Mouse (Mus musculus) liver, embryonic 15.5 days (tissue): ENCODE measurements around the gene Pou2f1. TPM values are rescaled to one million over a fixed set of nuclear protein-coding genes. Genes with fewer than 3 reads are reported as not detected.
A peak's percentile ranks its signal among the peaks of the same experiment; 100 is the strongest.

Source experiments
- ATAC-seq: fragments of 200-750 bp; cut with Nextera tagmentation; 2 replicates; pipeline ENCODE4 v1.8.0; 2017; ENCODE audit warnings: moderate number of reproducible peaks, mild to moderate bottlenecking, moderate library complexity; ENCODE audit not compliant: insufficient read depth
- H3K27ac ChIP-seq: fragments of 300-500 bp; sonication (generic); replicated peaks from 2 replicates; pipeline ENCODE4 v1.5.1; 2015; ENCODE audit warnings: mild to moderate bottlenecking, inconsistent platforms
- H3K27me3 ChIP-seq: fragments of 300-500 bp; sonication (generic); 2 replicates; pipeline ENCODE4 v1.6.1; 2015; ENCODE audit warnings: mild to moderate bottlenecking, inconsistent platforms
- H3K36me3 ChIP-seq: fragments of 300-500 bp; sonication (generic); replicated peaks from 2 replicates; pipeline ENCODE4 v1.6.1; 2015; ENCODE audit warnings: moderate library complexity, mild to moderate bottlenecking, inconsistent platforms
- H3K4me1 ChIP-seq: fragments of 300-500 bp; sonication (generic); replicated peaks from 2 replicates; pipeline ENCODE4 v1.6.1; 2015; ENCODE audit warnings: inconsistent platforms
- H3K4me2 ChIP-seq: fragments of 300-500 bp; sonication (generic); 2 replicates; pipeline ENCODE4 v1.6.1; 2015; ENCODE audit warnings: moderate library complexity, mild to moderate bottlenecking, inconsistent platforms
- H3K4me3 ChIP-seq: fragments of 300-500 bp; sonication (generic); replicated peaks from 2 replicates; pipeline ENCODE4 v1.5.1; 2015; ENCODE audit warnings: mild to moderate bottlenecking, inconsistent platforms
- H3K9ac ChIP-seq: fragments of 300-500 bp; sonication (generic); 2 replicates; pipeline ENCODE4 v1.6.1; 2015; ENCODE audit warnings: moderate library complexity, mild to moderate bottlenecking, inconsistent platforms
- H3K9me3 ChIP-seq: fragments of 300-500 bp; sonication (generic); replicated peaks from 2 replicates; pipeline ENCODE4 v1.6.1; 2016; ENCODE audit warnings: inconsistent platforms
- WGBS: fragments of 180-500 bp; shearing (Covaris S2); methylation state at CpG from one replicate; pipeline ENCODE4 v1.1.7; 2015; ENCODE audit warnings: mixed read lengths; ENCODE audit not compliant: insufficient replicate concordance; 5-methylcytosine and 5-hydroxymethylcytosine counted together
- polyA plus RNA-seq: library from polyadenylated mRNA; unstranded; fragments of >200 nt; fragmentation: Nextera tagmentation; extraction: Ambion mirVana; gene quantifications from 2 replicates; pipeline ENCODE4 v1.2.1, GENCODE M21; 2015

Pou2f1 gene
- polyA plus RNA-seq, 1 experiment from 2014 or later = 3.0 TPM

DNA sequence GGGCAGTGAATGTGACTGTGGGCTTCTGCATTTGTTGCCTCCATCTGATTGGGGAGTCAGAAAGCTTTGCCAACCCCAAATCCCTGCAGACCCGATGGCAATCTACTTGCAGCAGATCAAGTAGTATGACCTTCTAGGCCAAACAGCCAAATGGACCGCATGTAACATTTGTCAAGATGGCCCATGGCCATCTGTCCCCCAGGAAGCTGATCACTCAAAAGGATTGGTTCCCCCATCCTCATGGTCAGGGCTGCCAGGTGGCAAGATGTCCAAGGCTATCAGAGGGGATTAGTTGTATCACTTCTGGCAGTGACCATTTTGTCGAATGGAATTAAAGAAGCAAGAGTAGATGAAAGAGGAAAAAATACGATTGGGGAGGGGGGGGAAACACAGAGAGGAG, 163.3 kb downstream of the Pou2f1 start:
- Histone ChIP-seq H3K4me1 (peaks cover 11% of the 10 kb centered on the region), H3K4me3 (no peak overlapping the region), H3K9ac (no peak overlapping the region), H3K9me3 (no peaks in the 10 kb centered on the region), H3K27me3 (peaks cover 77% of the 10 kb centered on the region), H3K27ac (no peak overlapping the region), H3K36me3 (no peaks in the 10 kb centered on the region), H3K4me2 (no peak overlapping the region)
- WGBS = 66% methylated on average over 4 of the region's 4 CpGs
- ATAC-seq = no peak

DNA sequence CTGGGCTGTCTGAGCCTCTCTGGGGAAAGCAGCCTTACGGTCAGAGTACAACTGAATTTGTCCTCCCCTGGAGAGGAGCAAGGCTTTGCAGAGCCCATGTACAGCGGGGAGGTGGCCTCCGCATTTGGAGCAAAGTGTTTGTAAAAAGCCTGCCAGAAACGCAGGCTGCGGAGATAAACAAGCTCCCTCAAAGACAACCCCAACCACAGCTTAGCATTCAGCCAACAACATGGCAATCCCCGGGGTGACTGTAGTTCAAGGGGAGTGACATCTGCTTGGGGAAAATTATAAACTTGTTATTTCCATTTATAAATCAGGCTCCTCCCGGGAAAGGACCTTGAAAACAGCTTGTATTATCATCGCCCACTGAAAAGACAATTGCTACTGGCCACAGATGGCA, 164.9 kb downstream of the Pou2f1 start:
- Histone ChIP-seq H3K4me3 (no peak overlapping the region), H3K4me1 (peaks cover 9% of the 10 kb centered on the region), H3K4me2 (no peak overlapping the region), H3K27me3 (peaks cover 61% of the 10 kb centered on the region), H3K9ac (no peak overlapping the region), H3K9me3 (no peaks in the 10 kb centered on the region), H3K27ac (no peak overlapping the region), H3K36me3 (no peaks in the 10 kb centered on the region)
- no peak for ATAC-seq
- 45% methylated on average over 8 of the region's 8 CpGs for WGBS

DNA sequence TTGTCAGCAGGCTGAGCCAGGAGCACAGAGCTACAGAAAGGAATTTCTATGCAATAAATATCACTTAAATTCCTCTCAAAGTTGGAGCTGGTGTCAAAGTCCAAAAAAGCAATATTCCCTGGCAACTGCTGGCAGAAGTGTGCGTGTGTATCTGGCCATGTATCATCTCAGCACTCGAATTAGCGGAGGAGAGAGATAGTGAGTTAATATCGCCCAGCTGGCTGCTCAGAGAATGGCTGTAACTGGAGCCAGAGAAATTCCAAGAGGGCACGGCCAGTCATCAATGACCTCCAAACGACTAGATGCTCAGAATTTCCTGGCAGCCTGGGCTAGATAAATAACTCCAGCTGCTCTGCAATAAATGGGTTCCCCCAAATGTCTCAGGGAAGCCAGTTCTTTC, 166.0 kb downstream of the Pou2f1 start:
- H3K27ac ChIP-seq = no peak overlapping the region
- H3K27me3 ChIP-seq = peaks cover 52% of the 10 kb centered on the region
- no peak overlapping the region for H3K9ac ChIP-seq
- 49% methylated on average over 6 of the region's 6 CpGs for WGBS
- H3K4me3 ChIP-seq = no peak overlapping the region
- H3K4me2 ChIP-seq = no peak overlapping the region
- ATAC-seq = no peak
- no peaks in the 10 kb centered on the region for H3K36me3 ChIP-seq
- H3K4me1 ChIP-seq = peaks cover 9% of the 10 kb centered on the region
- H3K9me3 ChIP-seq = no peaks in the 10 kb centered on the region

GRCm38 (mm10) chr1:165834633-165834975, 167.9 kb downstream of the Pou2f1 start:
- Histone ChIP-seq H3K4me3 (no peak overlapping the region), H3K9ac (no peak overlapping the region), H3K36me3 (no peaks in the 10 kb centered on the region), H3K27me3 (peaks cover 33% of the 10 kb centered on the region), H3K9me3 (no peaks in the 10 kb centered on the region), H3K27ac (no peak overlapping the region), H3K4me2 (0 out of 2 replicates have a peak overlapping the region, but pooled peaks have one; percentile 8), H3K4me1 (no peaks in the 10 kb centered on the region)
- 60% methylated on average over 12 of the region's 12 CpGs for WGBS
- ATAC-seq = no peak

DNA sequence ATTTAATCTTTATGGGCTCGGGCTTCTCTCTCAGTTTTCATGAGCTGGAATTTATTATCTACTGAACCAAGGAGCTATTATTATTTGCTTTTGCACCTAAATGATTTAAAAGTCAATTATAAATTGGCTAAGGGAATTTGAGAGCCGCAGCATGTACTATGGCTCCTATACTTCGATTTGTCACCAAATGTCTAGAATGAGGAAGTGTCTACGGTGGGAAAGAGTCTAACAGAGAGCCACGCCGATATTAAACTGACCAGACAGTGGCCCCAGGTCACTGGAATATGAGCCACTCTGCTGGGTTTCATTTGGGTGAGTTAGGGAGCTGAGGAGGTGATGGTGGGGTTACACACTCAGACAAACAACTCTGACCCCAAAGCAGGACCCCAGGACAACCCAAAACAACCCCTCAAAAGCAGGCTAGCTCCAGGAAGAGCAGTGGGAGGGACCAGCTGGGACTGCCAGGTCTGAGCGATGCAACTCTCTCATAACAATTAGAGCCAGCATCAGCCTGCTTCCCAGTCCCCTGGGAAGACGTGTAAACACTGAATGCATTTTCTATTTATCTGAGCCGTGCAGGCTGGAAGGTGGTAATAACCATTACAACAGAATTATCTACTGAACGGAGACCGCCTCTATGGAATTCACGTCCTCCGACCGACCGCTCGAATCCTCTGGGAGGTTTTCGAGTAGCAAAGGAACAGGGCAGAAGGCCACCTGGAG, 168.4 kb downstream of the Pou2f1 start:
- Histone ChIP-seq H3K4me2 (0 out of 2 replicates have a peak overlapping the region, but pooled peaks have one; percentile 8), H3K9ac (no peak overlapping the region), H3K4me3 (no peak overlapping the region), H3K27ac (no peak overlapping the region), H3K36me3 (no peaks in the 10 kb centered on the region), H3K27me3 (peaks cover 28% of the 10 kb centered on the region), H3K4me1 (no peaks in the 10 kb centered on the region), H3K9me3 (no peaks in the 10 kb centered on the region)
- no peak for ATAC-seq
- WGBS = 27% methylated on average over 17 of the region's 17 CpGs

DNA sequence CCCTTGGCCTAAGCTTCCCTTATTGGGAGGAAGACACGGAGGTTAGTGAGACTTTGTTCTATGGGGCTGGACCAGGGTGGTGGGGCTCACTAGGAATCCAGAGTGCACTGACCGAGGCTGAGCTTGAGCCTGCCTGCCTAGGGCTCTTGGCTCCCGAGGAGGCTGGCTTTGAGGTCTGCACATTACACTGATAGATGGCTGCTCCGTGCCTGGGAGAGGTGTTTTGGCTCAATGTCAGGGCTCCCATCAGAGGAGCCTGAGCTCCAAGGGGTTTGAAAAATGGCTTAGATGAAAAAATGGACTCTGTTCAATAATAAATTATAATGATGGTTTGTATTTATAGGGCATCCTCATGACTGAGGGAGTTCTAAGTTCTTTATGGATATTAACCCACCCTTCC, 169.2 kb downstream of the Pou2f1 start:
- 50% methylated on average over 4 of the region's 4 CpGs for WGBS
- no peak for ATAC-seq
- Histone ChIP-seq H3K36me3 (no peaks in the 10 kb centered on the region), H3K4me1 (no peaks in the 10 kb centered on the region), H3K27ac (no peak overlapping the region), H3K4me3 (no peak overlapping the region), H3K27me3 (peaks cover 22% of the 10 kb centered on the region), H3K9ac (no peak overlapping the region), H3K4me2 (no peak overlapping the region), H3K9me3 (no peaks in the 10 kb centered on the region)

- H3K9me3 ChIP-seq = no peaks in the 10 kb centered on the region
- H3K4me3 ChIP-seq = no peak overlapping the region
- WGBS = 69% methylated on average over 5 of the region's 5 CpGs
- ATAC-seq = no peak
- H3K27ac ChIP-seq = no peak overlapping the region
- no peaks in the 10 kb centered on the region for H3K36me3 ChIP-seq
- no peak overlapping the region for H3K9ac ChIP-seq
- H3K27me3 ChIP-seq = peaks cover 7% of the 10 kb centered on the region; the same call in 1 of the 2 replicates
- H3K4me2 ChIP-seq = no peak overlapping the region
- H3K4me1 ChIP-seq = no peaks in the 10 kb centered on the region
Measured at GRCm38 (mm10) chr1:165829890-165830289, 172.6 kb downstream of the Pou2f1 start.

DNA sequence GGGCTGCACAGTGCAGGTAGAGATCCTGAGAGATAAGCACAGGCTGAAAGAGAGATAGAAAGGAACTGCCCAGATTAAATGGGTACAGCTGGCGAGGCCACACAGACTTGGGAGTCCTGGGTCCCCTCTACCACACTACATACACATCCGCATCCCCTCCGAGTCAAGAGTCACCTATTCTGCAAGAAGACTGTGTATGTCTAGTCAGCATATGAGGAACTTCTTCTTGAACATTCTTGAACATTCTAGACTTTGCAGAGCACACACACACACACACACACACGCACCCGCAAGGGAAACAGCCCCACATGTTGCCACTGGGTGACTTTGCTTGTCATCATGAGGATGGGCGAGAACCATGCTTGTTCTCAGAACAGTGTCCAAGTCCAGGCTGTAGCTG, 173.9 kb downstream of the Pou2f1 start:
- no peak overlapping the region for H3K4me3 ChIP-seq
- no peak for ATAC-seq
- H3K9ac ChIP-seq = no peak overlapping the region
- WGBS = 64% methylated on average over 6 of the region's 6 CpGs
- H3K4me1 ChIP-seq = no peaks in the 10 kb centered on the region
- H3K9me3 ChIP-seq = no peaks in the 10 kb centered on the region
- no peak overlapping the region for H3K4me2 ChIP-seq
- H3K36me3 ChIP-seq = no peaks in the 10 kb centered on the region
- H3K27ac ChIP-seq = no peak overlapping the region
- H3K27me3 ChIP-seq = no peaks in the 10 kb centered on the region

GRCm38 (mm10) chr1:165828173-165828572, 174.3 kb downstream of the Pou2f1 start:
- no peak for ATAC-seq
- H3K4me2 ChIP-seq = no peak overlapping the region
- no peak overlapping the region for H3K9ac ChIP-seq
- WGBS = 75% methylated on average over 5 of the region's 5 CpGs
- H3K27ac ChIP-seq = no peak overlapping the region
- no peaks in the 10 kb centered on the region for H3K9me3 ChIP-seq
- H3K27me3 ChIP-seq = no peaks in the 10 kb centered on the region
- no peaks in the 10 kb centered on the region for H3K36me3 ChIP-seq
- no peaks in the 10 kb centered on the region for H3K4me1 ChIP-seq
- no peak overlapping the region for H3K4me3 ChIP-seq

GRCm38 (mm10) chr1:165822031-165822430, 180.4 kb downstream of the Pou2f1 start:
- H3K9me3 ChIP-seq = no peaks in the 10 kb centered on the region
- WGBS = 49% methylated on average over 2 of the region's 2 CpGs
- H3K4me2 ChIP-seq = no peak overlapping the region
- no peaks in the 10 kb centered on the region for H3K36me3 ChIP-seq
- H3K4me1 ChIP-seq = peaks cover 31% of the 10 kb centered on the region
- ATAC-seq = no peak
- H3K27ac ChIP-seq = no peak overlapping the region
- H3K27me3 ChIP-seq = no peaks in the 10 kb centered on the region
- H3K4me3 ChIP-seq = no peak overlapping the region
- H3K9ac ChIP-seq = no peak overlapping the region

DNA sequence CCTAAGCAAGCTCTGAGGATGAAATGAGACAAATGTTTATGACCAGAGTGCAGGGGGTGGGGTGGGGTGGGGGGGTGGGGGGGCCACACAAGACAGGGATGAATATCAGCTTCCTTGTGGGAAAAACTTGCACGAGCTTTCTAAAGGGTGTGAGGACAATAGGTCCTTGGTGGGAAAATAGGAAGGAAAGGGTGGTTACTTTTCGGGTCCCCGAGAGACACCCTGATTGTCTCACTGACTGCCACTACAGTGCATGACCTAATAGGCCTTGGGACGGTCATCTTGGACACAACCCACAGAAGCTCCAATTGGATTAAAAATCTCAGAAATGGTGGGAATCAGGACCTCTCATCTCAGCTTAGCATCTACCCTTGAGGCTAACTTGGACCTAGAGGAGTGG, 183.3 kb downstream of the Pou2f1 start:
- no peaks in the 10 kb centered on the region for H3K36me3 ChIP-seq
- H3K27me3 ChIP-seq = peaks cover 14% of the 10 kb centered on the region
- no peaks in the 10 kb centered on the region for H3K9me3 ChIP-seq
- H3K4me3 ChIP-seq = no peak overlapping the region
- no peak overlapping the region for H3K9ac ChIP-seq
- H3K4me1 ChIP-seq = peaks cover 38% of the 10 kb centered on the region
- ATAC-seq = no peak
- peak overlapping the region; percentile 80; the same call in 1 of the 2 replicates for H3K27ac ChIP-seq
- H3K4me2 ChIP-seq = peak overlapping the region; percentile 60; the same call in 1 of the 2 replicates
- WGBS = 57% methylated on average over 4 of the region's 4 CpGs
